Mouse (Mus musculus): ENCODE results near the gene Proser3. TPM values are rescaled to one million over a fixed set of nuclear protein-coding genes. Genes with fewer than 3 reads are reported as not detected.
"Not testable (repeated sequence)": the region's sequence is repeated elsewhere in the genome, so short reads cannot be mapped to it uniquely, and the experiment has no call there.

Proser3 gene
- polyA plus RNA-seq, 1 experiment from 2014 or later = 1.8 TPM

GRCm38 (mm10) chr7:30515003-30515760 lies 36.9 kb downstream of the Proser3 start:
- Histone ChIP-seq H3K4me1 (replicated peaks) (no peaks in the 10 kb centered on the region), H3K36me3 (no peaks in the 10 kb centered on the region), H3K27ac (no peak overlapping the region), H3K9me3 (replicated peaks) (no peaks in the 10 kb centered on the region), H3K4me3 (replicated peaks) (no peak overlapping the region), H3K27me3 (no peaks in the 10 kb centered on the region), H3K9ac (no peak overlapping the region), H3K4me2 (no peak overlapping the region)
- DNase-seq (no peak), ATAC-seq (ENCODE audit: low read depth) (0 out of 2 replicates have a peak, but pooled peaks have one; percentile 29)
- 54% methylated on average over 24 of the region's 24 CpGs for WGBS (ENCODE audit: insufficient replicate concordance)

GRCm38 (mm10) chr7:30508061-30508460 lies 44.0 kb downstream of the Proser3 start:
- no peaks in the 10 kb centered on the region for H3K4me1 ChIP-seq (replicated peaks)
- no peaks in the 10 kb centered on the region for H3K27me3 ChIP-seq
- WGBS (ENCODE audit: insufficient replicate concordance) = 23% methylated on average over 4 of the region's 4 CpGs
- no peaks in the 10 kb centered on the region for H3K9me3 ChIP-seq (replicated peaks)
- H3K4me3 ChIP-seq (replicated peaks) = no peak overlapping the region
- no peak overlapping the region for H3K9ac ChIP-seq
- no peak for ATAC-seq (ENCODE audit: low read depth)
- H3K27ac ChIP-seq = no peak overlapping the region
- H3K4me2 ChIP-seq = no peak overlapping the region
- no peak for DNase-seq
- H3K36me3 ChIP-seq = no peaks in the 10 kb centered on the region

GRCm38 (mm10) chr7:30501159-30501558 lies 50.9 kb downstream of the Proser3 start:
- not testable (repeated sequence) for ATAC-seq (ENCODE audit: low read depth); H3K36me3 ChIP-seq

GRCm38 (mm10) chr7:30495506-30496042 lies 56.5 kb downstream of the Proser3 start:
- not testable (repeated sequence) for H3K36me3 ChIP-seq; H3K9me3 ChIP-seq (replicated peaks); DNase-seq; H3K27ac ChIP-seq; H3K9ac ChIP-seq; H3K27me3 ChIP-seq; ATAC-seq (ENCODE audit: low read depth); H3K4me1 ChIP-seq (replicated peaks)
- Histone ChIP-seq H3K4me3 (replicated peaks) (0 out of 2 replicates have a peak overlapping the region, but pooled peaks have one; percentile 51), H3K4me2 (peak overlapping the region; percentile 45)
- WGBS (ENCODE audit: insufficient replicate concordance) = 36% methylated on average over 5 of the region's 5 CpGs

More at GRCm38 (mm10) chr7:30501159-30501558, 50.9 kb downstream of the Proser3 start:
- not testable (repeated sequence) for DNase-seq; H3K27ac ChIP-seq; H3K9me3 ChIP-seq (replicated peaks); H3K4me1 ChIP-seq (replicated peaks); H3K27me3 ChIP-seq; H3K9ac ChIP-seq; H3K4me3 ChIP-seq (replicated peaks); H3K4me2 ChIP-seq
- 63% methylated on average over 5 of the region's 5 CpGs for WGBS (ENCODE audit: insufficient replicate concordance)

GRCm38 (mm10) chr7:30493401-30493931 lies 58.6 kb downstream of the Proser3 start, which contains the start of gene Prodh2:
Prodh2 (plus strand) TSS chr7:30493622.
- 48% methylated on average over 11 of the region's 11 CpGs for WGBS (ENCODE audit: insufficient replicate concordance)
- Histone ChIP-seq H3K9me3 (replicated peaks) (no peaks in the 10 kb centered on the region), H3K4me3 (replicated peaks) (peak within 1 kb of the TSS; percentile 51), H3K4me2 (peak within 1 kb of the TSS; percentile 45), H3K4me1 (replicated peaks) (peaks cover 5% of the 10 kb centered on the region; the same call in 1 of the 2 replicates), H3K9ac (peak within 1 kb of the TSS; percentile 50), H3K27me3 (no peaks in the 10 kb centered on the region), H3K27ac (peak within 1 kb of the TSS; percentile 61), H3K36me3 (no peaks in the 10 kb centered on the region)
- ATAC-seq (ENCODE audit: low read depth) (peak; percentile 78), DNase-seq (no peak)

GRCm38 (mm10) chr7:30492765-30493164 lies 59.3 kb downstream of the Proser3 start:
- no peak for ATAC-seq (ENCODE audit: low read depth)
- peak; percentile 43 for DNase-seq
- WGBS (ENCODE audit: insufficient replicate concordance) = 13% methylated on average over 4 of the region's 4 CpGs
- H3K36me3 ChIP-seq = no peaks in the 10 kb centered on the region
- peaks cover 5% of the 10 kb centered on the region; the same call in 1 of the 2 replicates for H3K4me1 ChIP-seq (replicated peaks)
- H3K9me3 ChIP-seq (replicated peaks) = no peaks in the 10 kb centered on the region
- H3K27ac ChIP-seq = no peak overlapping the region
- no peak overlapping the region for H3K9ac ChIP-seq
- peak overlapping the region; percentile 19; the same call in 1 of the 2 replicates for H3K4me2 ChIP-seq
- no peak overlapping the region for H3K4me3 ChIP-seq (replicated peaks)
- no peaks in the 10 kb centered on the region for H3K27me3 ChIP-seq

- Histone ChIP-seq H3K4me3 (replicated peaks) (no peak overlapping the region), H3K27me3 (no peaks in the 10 kb centered on the region), H3K9ac (no peak overlapping the region), H3K4me2 (no peak overlapping the region), H3K4me1 (replicated peaks) (peaks cover 5% of the 10 kb centered on the region; the same call in 1 of the 2 replicates), H3K36me3 (no peaks in the 10 kb centered on the region), H3K9me3 (replicated peaks) (no peaks in the 10 kb centered on the region), H3K27ac (no peak overlapping the region)
- DNase-seq = no peak
- ATAC-seq (ENCODE audit: low read depth) = no peak
- WGBS (ENCODE audit: insufficient replicate concordance) = 26% methylated on average over 6 of the region's 6 CpGs
Observed at GRCm38 (mm10) chr7:30490957-30491307, 61.2 kb downstream of the Proser3 start.

GRCm38 (mm10) chr7:30490251-30490956 lies 61.7 kb downstream of the Proser3 start:
- no peak overlapping the region for H3K27ac ChIP-seq
- no peak overlapping the region for H3K4me3 ChIP-seq (replicated peaks)
- H3K36me3 ChIP-seq = no peaks in the 10 kb centered on the region
- no peaks in the 10 kb centered on the region for H3K9me3 ChIP-seq (replicated peaks)
- DNase-seq (no peak), ATAC-seq (ENCODE audit: low read depth) (no peak)
- H3K9ac ChIP-seq = no peak overlapping the region
- H3K27me3 ChIP-seq = no peaks in the 10 kb centered on the region
- peaks cover 5% of the 10 kb centered on the region; the same call in 1 of the 2 replicates for H3K4me1 ChIP-seq (replicated peaks)
- no peak overlapping the region for H3K4me2 ChIP-seq
- 29% methylated on average over 16 of the region's 16 CpGs for WGBS (ENCODE audit: insufficient replicate concordance)

Small RNA genes lying within 50 kb of the gene (microRNA-seq; reads per million reads assigned to microRNA genes)
- gene Gm38670 (5.3 reads per million, percentile 13 among the genes with 10 or more reads in this experiment), gene Mir3569 (not detected)

Other genes with a start within 250 kb of the Proser3 start
- gene Alkbh6, start 243.6 kb downstream of the Proser3 start, polyA plus RNA-seq (2015; fragmentation: Nextera tagmentation; extraction: Ambion mirVana) = 17.2 and 18.9 TPM in 2 replicates
- gene Syne4, start 237.5 kb downstream of the Proser3 start, polyA plus RNA-seq (2015; fragmentation: Nextera tagmentation; extraction: Ambion mirVana) = 6.1 and 8.8 TPM in 2 replicates
- gene E130208F15Rik, start 230.6 kb downstream of the Proser3 start, polyA plus RNA-seq (2015; fragmentation: Nextera tagmentation; extraction: Ambion mirVana) = 1.3 and 1.8 TPM in 2 replicates
- gene Sdhaf1, start 228.4 kb downstream of the Proser3 start, polyA plus RNA-seq (2015; fragmentation: Nextera tagmentation; extraction: Ambion mirVana) = 6.4 and 6.6 TPM in 2 replicates
- gene Lrfn3, start 189.5 kb downstream of the Proser3 start, polyA plus RNA-seq (2015; fragmentation: Nextera tagmentation; extraction: Ambion mirVana) = 1.4 and 1.5 TPM in 2 replicates
- 65.8 and 80.0 TPM in 2 replicates for gene Tyrobp, start 138.5 kb downstream of the Proser3 start, polyA plus RNA-seq (2015; fragmentation: Nextera tagmentation; extraction: Ambion mirVana)
- gene Hcst, start 132.4 kb downstream of the Proser3 start, polyA plus RNA-seq (2015; fragmentation: Nextera tagmentation; extraction: Ambion mirVana) = 2.7 and 4.0 TPM in 2 replicates
- 1.2 TPM in 2 replicates for gene Nfkbid, start 130.6 kb downstream of the Proser3 start, polyA plus RNA-seq (2015; fragmentation: Nextera tagmentation; extraction: Ambion mirVana)
- 4.6 and 4.7 TPM in 2 replicates for gene Aplp1, start 106.8 kb downstream of the Proser3 start, polyA plus RNA-seq (2015; fragmentation: Nextera tagmentation; extraction: Ambion mirVana)
- gene Kirrel2, start 94.6 kb downstream of the Proser3 start, polyA plus RNA-seq (2015; fragmentation: Nextera tagmentation; extraction: Ambion mirVana) = 0.16 and 0.20 TPM in 2 replicates
- gene Nphs1, start 94.0 kb downstream of the Proser3 start, polyA plus RNA-seq (2015; fragmentation: Nextera tagmentation; extraction: Ambion mirVana) = 0.13 and 0.17 TPM in 2 replicates
- gene Prodh2, start 58.7 kb downstream of the Proser3 start, polyA plus RNA-seq (2015; fragmentation: Nextera tagmentation; extraction: Ambion mirVana) = 28.1 and 28.6 TPM in 2 replicates
- gene Arhgap33, start 17.2 kb downstream of the Proser3 start, polyA plus RNA-seq (2015; fragmentation: Nextera tagmentation; extraction: Ambion mirVana) = 2.0 and 2.3 TPM in 2 replicates
- gene Hspb6, start 121 bp downstream of the Proser3 start, polyA plus RNA-seq (2015; fragmentation: Nextera tagmentation; extraction: Ambion mirVana) = 4.4 and 4.6 TPM in 2 replicates
- 25.3 and 31.9 TPM in 2 replicates for gene Lin37, start 7.5 kb upstream of the Proser3 start, polyA plus RNA-seq (2015; fragmentation: Nextera tagmentation; extraction: Ambion mirVana)
- gene U2af1l4, start 11.0 kb upstream of the Proser3 start, polyA plus RNA-seq (2015; fragmentation: Nextera tagmentation; extraction: Ambion mirVana) = 49.4 TPM in 2 replicates
- 3.4 and 3.8 TPM in 2 replicates for gene Gm49396, start 11.0 kb upstream of the Proser3 start, polyA plus RNA-seq (2015; fragmentation: Nextera tagmentation; extraction: Ambion mirVana)
- 80.1 and 81.3 TPM in 2 replicates for gene Psenen, start 11.3 kb upstream of the Proser3 start, polyA plus RNA-seq (2015; fragmentation: Nextera tagmentation; extraction: Ambion mirVana)
- 1.6 and 2.1 TPM in 2 replicates for gene Igflr1, start 13.1 kb upstream of the Proser3 start, polyA plus RNA-seq (2015; fragmentation: Nextera tagmentation; extraction: Ambion mirVana)
- gene Kmt2b, start 36.4 kb upstream of the Proser3 start, polyA plus RNA-seq (2015; fragmentation: Nextera tagmentation; extraction: Ambion mirVana) = 2.8 and 3.8 TPM in 2 replicates
- 0.09 and 0.20 TPM in 2 replicates for gene Zbtb32, start 46.6 kb upstream of the Proser3 start, polyA plus RNA-seq (2015; fragmentation: Nextera tagmentation; extraction: Ambion mirVana)
- 0.09 and 0.50 TPM in 2 replicates for gene Upk1a, start 60.5 kb upstream of the Proser3 start, polyA plus RNA-seq (2015; fragmentation: Nextera tagmentation; extraction: Ambion mirVana)
- 690 and 705 TPM in 2 replicates for gene Cox6b1, start 73.9 kb upstream of the Proser3 start, polyA plus RNA-seq (2015; fragmentation: Nextera tagmentation; extraction: Ambion mirVana)
- gene Etv2, start 83.6 kb upstream of the Proser3 start, polyA plus RNA-seq (2015; fragmentation: Nextera tagmentation; extraction: Ambion mirVana) = 0.09 TPM in 1 of 2 replicates, not detected in the other
- gene Rbm42, start 98.0 kb upstream of the Proser3 start, polyA plus RNA-seq (2015; fragmentation: Nextera tagmentation; extraction: Ambion mirVana) = 58.0 and 59.4 TPM in 2 replicates
- gene Haus5, start 112.7 kb upstream of the Proser3 start, polyA plus RNA-seq (2015; fragmentation: Nextera tagmentation; extraction: Ambion mirVana) = 38.2 and 38.7 TPM in 2 replicates
- gene Pmis2, start 119.3 kb upstream of the Proser3 start, polyA plus RNA-seq (2015; fragmentation: Nextera tagmentation; extraction: Ambion mirVana) = not detected in 2 replicates
- gene 2200002J24Rik, start 146.6 kb upstream of the Proser3 start, polyA plus RNA-seq (2015; fragmentation: Nextera tagmentation; extraction: Ambion mirVana) = 0.34 and 0.37 TPM in 2 replicates
- gene Atp4a, start 159.9 kb upstream of the Proser3 start, polyA plus RNA-seq (2015; fragmentation: Nextera tagmentation; extraction: Ambion mirVana) = 1.1 and 1.7 TPM in 2 replicates
- gene Tmem147, start 177.2 kb upstream of the Proser3 start, polyA plus RNA-seq (2015; fragmentation: Nextera tagmentation; extraction: Ambion mirVana) = 108 and 121 TPM in 2 replicates
- gene Gapdhs, start 191.4 kb upstream of the Proser3 start, polyA plus RNA-seq (2015; fragmentation: Nextera tagmentation; extraction: Ambion mirVana) = not detected in 2 replicates
- gene Sbsn, start 199.2 kb upstream of the Proser3 start, polyA plus RNA-seq (2015; fragmentation: Nextera tagmentation; extraction: Ambion mirVana) = 0.08 and 0.22 TPM in 2 replicates
- gene Dmkn, start 211.5 kb upstream of the Proser3 start, polyA plus RNA-seq (2015; fragmentation: Nextera tagmentation; extraction: Ambion mirVana) = 0.17 TPM in 1 of 2 replicates, not detected in the other
- gene Krtdap, start 235.6 kb upstream of the Proser3 start, polyA plus RNA-seq (2015; fragmentation: Nextera tagmentation; extraction: Ambion mirVana) = 0.27 TPM in 1 of 2 replicates, not detected in the other

Data from liver, embryonic 13.5 days (tissue).